Mouse (Mus musculus) CH12.LX (cell line): ENCODE results near the gene Esr1.

ENCODE experiments used
- CHD1 ChIP-seq: IDR thresholded peaks from 2 replicates; pipeline ENCODE4 v1.6.1; 2012; ENCODE audit warnings: low read depth, low read length, improper control_type of control experiment, inconsistent platforms
- CTCF ChIP-seq, 2 experiments: IDR thresholded peaks in 1 of 2; conservative IDR thresholded peaks in 1 of 2; 2 replicates each; pipeline ENCODE4 v1.5.1; 2011 to 2012; ENCODE audit warnings: low read depth in 2 of 2, low read length in 2 of 2, improper control_type of control experiment in 1 of 2, inconsistent platforms in 1 of 2, mild to moderate bottlenecking in 1 of 2, moderate library complexity in 1 of 2
- EP300 ChIP-seq: IDR thresholded peaks from 2 replicates; pipeline ENCODE4 v1.6.1; 2011; ENCODE audit warnings: low read length, improper control_type of control experiment
- ETS1 ChIP-seq: conservative IDR thresholded peaks from 2 replicates; pipeline ENCODE4 v1.6.1; 2012; ENCODE audit warnings: low read depth, mild to moderate bottlenecking, inconsistent platforms, low read length, improper control_type of control experiment, moderate library complexity
- MXI1 ChIP-seq: IDR thresholded peaks from 2 replicates; pipeline ENCODE4 v1.6.1; 2011; ENCODE audit warnings: mild to moderate bottlenecking, low read depth, low read length, improper control_type of control experiment
- MYC ChIP-seq: IDR thresholded peaks from 2 replicates; pipeline ENCODE4 v1.6.1; 2011; ENCODE audit warnings: low read depth, mild to moderate bottlenecking, improper control_type of control experiment, low read length
- NRF1 ChIP-seq: IDR thresholded peaks from 2 replicates; pipeline ENCODE4 v1.6.1; 2014; ENCODE audit warnings: low read depth, mild to moderate bottlenecking, inconsistent platforms, low read length, improper control_type of control experiment, moderate library complexity
- POLR2A ChIP-seq: IDR thresholded peaks from 2 replicates; pipeline ENCODE4 v1.6.1; 2011; ENCODE audit warnings: low read depth, mild to moderate bottlenecking, improper control_type of control experiment, low read length

- TF ChIP-seq CTCF (conservative IDR thresholded peaks at IDR 0.05 in 1 of 2, IDR thresholded peaks at IDR 0.05 in 1 of 2; ENCODE audit: low read depth in 2 of 2, low read length in 2 of 2) = no peak
- TF ChIP-seq EP300 = no peak
- TF ChIP-seq POLR2A = no peak
- TF ChIP-seq MYC = no peak
- TF ChIP-seq MXI1 = no peak
- no peak for TF ChIP-seq ETS1
- TF ChIP-seq NRF1 = no peak
- no peak for TF ChIP-seq CHD1
Observed at GRCm38 (mm10) chr10:4910451-4910850, 299.1 kb downstream of the Esr1 start.
